Mouse (Mus musculus) embryonic facial prominence, embryonic 15.5 days (tissue): ENCODE data around the gene Mbl1. TPM values are rescaled to one million over a fixed set of nuclear protein-coding genes. Genes with fewer than 3 reads are reported as not detected.

Experiments used
- ATAC-seq: fragments of 200-750 bp; cut with Nextera tagmentation; 2 replicates; pipeline ENCODE4 v1.8.0; 2017; ENCODE audit warnings: low read depth, moderate TSS enrichment; ENCODE audit not compliant: insufficient number of reproducible peaks, low FRiP score, low TSS enrichment
- H3K27ac ChIP-seq: fragments of 300-500 bp; sonication (generic); replicated peaks from 2 replicates; pipeline ENCODE4 v1.5.1; 2015; ENCODE audit warnings: mild to moderate bottlenecking, inconsistent platforms
- H3K27me3 ChIP-seq: fragments of 300-500 bp; sonication (generic); 2 replicates; pipeline ENCODE4 v1.6.1; 2015; ENCODE audit warnings: inconsistent platforms
- H3K36me3 ChIP-seq: fragments of 300-500 bp; sonication (generic); 2 replicates; pipeline ENCODE4 v1.6.1; 2015; ENCODE audit warnings: mild to moderate bottlenecking, inconsistent platforms
- H3K4me1 ChIP-seq: fragments of 300-500 bp; sonication (generic); 2 replicates; pipeline ENCODE4 v1.6.1; 2015; ENCODE audit warnings: inconsistent platforms
- H3K4me2 ChIP-seq: fragments of 300-500 bp; sonication (generic); replicated peaks from 2 replicates; pipeline ENCODE4 v1.6.1; 2015; ENCODE audit warnings: mild to moderate bottlenecking, inconsistent platforms
- H3K4me3 ChIP-seq: fragments of 300-500 bp; sonication (generic); replicated peaks from 2 replicates; pipeline ENCODE4 v1.5.1; 2015; ENCODE audit warnings: mild to moderate bottlenecking, inconsistent platforms
- H3K9ac ChIP-seq: fragments of 300-500 bp; sonication (generic); 2 replicates; pipeline ENCODE4 v1.6.1; 2015; ENCODE audit warnings: inconsistent platforms
- H3K9me3 ChIP-seq: fragments of 300-500 bp; sonication (generic); replicated peaks from 2 replicates; pipeline ENCODE4 v1.6.1; 2016; ENCODE audit warnings: inconsistent platforms
- WGBS: fragments of 180-500 bp; shearing (Covaris S2); methylation state at CpG from one replicate; pipeline ENCODE4 v1.1.7; 2015; 5-methylcytosine and 5-hydroxymethylcytosine counted together
- polyA plus RNA-seq: library from polyadenylated mRNA; unstranded; fragments of >200 nt; fragmentation: Nextera tagmentation; extraction: Ambion mirVana; gene quantifications from 2 replicates; pipeline ENCODE4 v1.2.1, GENCODE M21; 2015

Mbl1 gene
- polyA plus RNA-seq, 1 experiment from 2014 or later, result not detected

GRCm38 (mm10) chr14:41198037-41198730, 46.9 kb downstream of the Mbl1 start:
- Histone ChIP-seq H3K27ac (no peak overlapping the region), H3K36me3 (no peaks in the 10 kb centered on the region), H3K27me3 (no peaks in the 10 kb centered on the region), H3K4me1 (no peaks in the 10 kb centered on the region), H3K9me3 (no peaks in the 10 kb centered on the region), H3K4me2 (no peak overlapping the region), H3K9ac (no peak overlapping the region), H3K4me3 (no peak overlapping the region)
- ATAC-seq, result no peak
- WGBS, result 59% methylated on average over 6 of the region's 6 CpGs

Other genes starting within 250 kb of the Mbl1 start
- 84.7 and 86.6 TPM in 2 replicates for gene Tspan14, start 184.7 kb upstream of the Mbl1 start, polyA plus RNA-seq
- gene Fam213a, start 137.7 kb upstream of the Mbl1 start, polyA plus RNA-seq, result 89.0 and 91.4 TPM in 2 replicates
- 0.71 and 1.5 TPM in 2 replicates for gene Dydc2, start 82.2 kb upstream of the Mbl1 start, polyA plus RNA-seq
- gene Dydc1, start 78.5 kb upstream of the Mbl1 start, polyA plus RNA-seq, result 0.28 and 0.39 TPM in 2 replicates
- not detected in 2 replicates for gene Mat1a, start 46.4 kb upstream of the Mbl1 start, polyA plus RNA-seq
- gene Sftpa1, start 19.7 kb upstream of the Mbl1 start, polyA plus RNA-seq, result not detected in 2 replicates
- gene Sftpd, start 33.7 kb downstream of the Mbl1 start, polyA plus RNA-seq, result 2.3 and 2.6 TPM in 2 replicates
- gene Gm2832, start 127.3 kb downstream of the Mbl1 start, polyA plus RNA-seq, result not detected in 2 replicates
- not detected in 2 replicates for gene Gm5798, start 197.2 kb downstream of the Mbl1 start, polyA plus RNA-seq
- not detected in 2 replicates for gene Gm7945, start 234.9 kb downstream of the Mbl1 start, polyA plus RNA-seq